Mouse (Mus musculus) neutrophil, adult 5-6 weeks (primary cell): ENCODE results near the gene Btbd9. TPM values are rescaled to one million over a fixed set of nuclear protein-coding genes. Genes with fewer than 3 reads are reported as not detected.

Source experiments
- ATAC-seq: fragments of 151-379, 151-347 bp; 2 replicates; pipeline ENCODE4 v1.8.0; 2017; ENCODE audit warnings: mild to moderate bottlenecking, moderate TSS enrichment; ENCODE audit not compliant: insufficient number of reproducible peaks, poor library complexity, low FRiP score, severe bottlenecking; ENCODE audit errors: extremely low read depth
- total RNA-seq: library from RNA; stranded (forward); fragments of 200-1000 nt; gene quantifications from 2 replicates; pipeline ENCODE4 v1.2.3, GENCODE M21; 2017

Gene Btbd9
- total RNA-seq, 1 experiment from 2014 or later: 37.0 TPM

DNA sequence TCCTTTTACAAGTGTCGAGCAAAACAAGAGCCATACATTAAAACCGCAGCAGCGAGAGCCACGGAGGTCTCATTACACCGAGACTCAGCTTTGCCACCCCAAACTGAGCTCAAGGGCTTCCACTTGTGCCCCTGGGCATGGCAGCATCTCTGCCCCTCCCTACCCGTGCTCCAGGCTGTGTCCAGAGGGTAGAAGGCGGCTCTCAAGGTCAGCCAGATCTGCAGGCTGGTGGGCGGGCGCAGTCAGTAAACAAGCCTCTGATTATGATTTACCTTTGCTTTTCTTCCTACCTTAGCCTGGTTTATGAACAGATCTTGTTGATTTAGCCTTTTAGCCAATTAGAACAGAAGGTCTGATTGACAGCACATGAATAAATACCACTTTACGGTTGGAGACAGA, 331.0 kb downstream of the Btbd9 start:
- no peak for ATAC-seq

DNA sequence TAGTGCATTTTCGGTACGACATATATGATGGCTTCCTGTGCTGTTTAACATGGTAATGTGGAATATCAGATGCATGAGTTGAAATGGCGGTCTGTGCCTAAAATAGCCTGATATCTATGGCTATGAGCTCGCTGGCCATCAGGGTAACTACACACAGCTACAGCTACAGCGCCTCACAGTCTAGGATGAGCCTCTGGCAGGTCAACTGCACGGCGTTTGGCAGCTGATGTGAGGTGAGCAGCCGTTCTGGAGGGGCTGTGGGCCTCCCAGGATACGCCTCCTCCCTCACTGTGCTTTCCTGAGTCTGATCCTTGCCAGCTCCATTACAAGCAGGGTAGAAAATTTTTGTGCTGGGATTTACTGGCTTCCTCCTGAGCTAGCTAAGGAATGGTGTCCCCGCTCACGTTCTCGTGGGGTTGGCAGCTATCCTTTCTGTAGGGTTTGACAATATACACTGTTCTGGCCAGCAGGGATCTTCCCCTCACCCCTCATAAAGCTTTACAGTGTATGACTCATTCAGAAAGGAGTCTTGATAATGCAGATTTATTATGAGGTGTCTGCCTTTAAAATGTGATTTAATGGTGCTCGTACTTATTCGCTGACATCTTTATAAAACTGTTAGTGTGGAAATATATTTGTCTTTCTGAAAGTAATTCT, 331.5 kb downstream of the Btbd9 start:
- ATAC-seq: no peak

DNA sequence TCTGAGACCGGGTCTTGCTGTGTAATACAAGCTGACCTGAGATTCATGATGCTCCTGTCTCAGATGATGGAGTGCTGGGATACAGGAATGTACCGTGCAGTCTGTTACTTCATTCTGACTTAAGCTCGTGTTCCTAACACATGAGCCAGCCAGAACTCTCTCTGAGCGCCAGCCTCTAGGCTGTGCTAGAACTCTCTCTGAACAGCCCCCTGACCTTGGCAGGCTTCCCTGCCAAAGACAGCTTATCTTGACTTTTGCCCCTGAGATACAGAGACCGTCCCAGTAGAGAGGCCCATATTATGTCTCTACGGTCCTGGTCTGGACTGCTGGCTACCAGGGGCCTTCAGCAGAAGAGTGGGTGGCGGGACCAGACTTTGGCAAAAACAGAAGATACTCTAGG, 332.7 kb downstream of the Btbd9 start:
- no peak for ATAC-seq

DNA sequence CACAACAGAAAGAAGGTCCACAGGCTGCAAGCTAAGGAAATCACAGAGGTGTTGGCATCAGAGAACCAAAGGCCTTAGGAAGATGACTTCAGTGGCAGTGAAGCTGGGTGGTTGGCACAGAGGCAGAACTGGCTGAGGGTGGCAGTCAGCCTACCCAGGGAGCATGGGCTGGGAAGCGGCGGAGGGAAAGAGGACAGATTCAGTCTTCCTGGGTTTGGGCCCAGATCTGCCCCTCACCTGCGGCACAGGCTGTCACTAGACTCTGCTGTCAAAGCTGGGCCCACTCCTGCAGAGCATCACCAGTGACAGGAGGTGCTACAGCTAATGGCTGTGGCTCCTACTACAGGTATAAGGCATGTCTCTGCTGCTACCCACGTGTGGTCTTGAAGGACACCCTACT, 333.6 kb downstream of the Btbd9 start:
- 0 out of 2 replicates have a peak, but pooled peaks have one; percentile 4 for ATAC-seq

DNA sequence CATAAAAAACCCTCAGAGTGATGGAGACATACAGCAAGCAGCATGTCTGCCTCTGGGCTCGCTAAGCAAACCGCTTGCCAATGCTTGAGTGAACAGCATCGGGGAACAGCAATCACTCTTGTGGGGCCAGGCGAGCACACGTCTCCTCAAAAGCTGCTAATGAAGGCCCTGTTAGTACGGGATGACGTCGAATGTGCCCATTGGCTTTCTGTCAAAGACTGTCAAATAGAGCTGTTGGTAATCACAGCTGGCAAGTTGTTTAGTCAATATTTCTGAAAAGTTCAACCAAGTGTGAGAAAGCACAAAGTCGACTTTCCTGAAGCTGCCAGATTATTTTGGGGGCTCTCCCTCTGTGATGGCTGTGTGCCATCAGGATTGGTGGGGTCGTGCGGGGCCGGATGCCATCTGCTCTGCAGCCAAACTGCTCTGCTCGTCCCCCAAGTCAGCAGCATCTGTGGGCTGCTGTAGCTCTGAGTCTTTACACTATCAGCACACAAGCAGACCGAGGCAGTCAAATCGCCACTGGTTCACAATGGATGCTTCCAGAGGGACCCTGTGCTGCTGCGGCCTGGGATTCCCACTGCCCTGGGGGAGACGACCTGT, 334.5 kb downstream of the Btbd9 start:
- ATAC-seq: no peak

DNA sequence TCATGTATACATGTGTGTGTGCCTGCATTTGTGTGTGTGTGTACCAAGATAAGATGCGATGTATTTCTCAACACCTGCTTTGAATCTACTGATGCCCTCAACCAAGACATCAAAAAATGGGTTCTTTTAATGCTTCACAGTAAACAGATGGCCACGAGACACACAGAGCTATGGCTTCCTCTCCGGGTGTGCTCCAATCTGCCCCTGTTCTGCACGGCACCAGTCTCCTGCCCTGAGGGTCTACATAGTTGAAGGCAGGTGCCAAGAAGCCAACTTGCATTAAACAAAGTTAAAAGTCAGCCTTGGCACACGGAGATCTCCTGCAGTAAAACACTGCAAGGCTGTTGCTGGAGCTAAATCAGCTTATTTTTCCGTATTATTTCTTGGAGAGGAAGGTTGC, 335.2 kb downstream of the Btbd9 start:
- no peak for ATAC-seq

DNA sequence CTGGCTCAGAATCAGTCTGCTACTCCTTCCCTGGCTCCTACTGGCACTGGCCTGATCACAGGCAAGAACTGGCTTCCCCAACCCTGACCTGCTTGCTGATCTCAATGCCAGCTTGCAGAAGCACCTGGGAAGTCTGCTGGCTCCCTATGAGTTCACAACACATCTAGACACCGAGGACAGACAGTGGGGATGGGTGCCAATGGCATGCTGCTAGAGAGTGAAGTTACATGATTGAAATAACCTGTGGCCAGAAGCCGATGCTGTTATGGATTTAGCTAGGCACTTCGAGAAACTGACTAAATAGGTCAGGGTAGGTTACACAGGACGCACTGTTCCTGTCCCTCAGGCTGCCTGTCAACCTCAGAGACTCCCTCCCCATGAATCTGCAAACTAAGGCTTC, 335.6 kb downstream of the Btbd9 start:
- no peak for ATAC-seq

DNA sequence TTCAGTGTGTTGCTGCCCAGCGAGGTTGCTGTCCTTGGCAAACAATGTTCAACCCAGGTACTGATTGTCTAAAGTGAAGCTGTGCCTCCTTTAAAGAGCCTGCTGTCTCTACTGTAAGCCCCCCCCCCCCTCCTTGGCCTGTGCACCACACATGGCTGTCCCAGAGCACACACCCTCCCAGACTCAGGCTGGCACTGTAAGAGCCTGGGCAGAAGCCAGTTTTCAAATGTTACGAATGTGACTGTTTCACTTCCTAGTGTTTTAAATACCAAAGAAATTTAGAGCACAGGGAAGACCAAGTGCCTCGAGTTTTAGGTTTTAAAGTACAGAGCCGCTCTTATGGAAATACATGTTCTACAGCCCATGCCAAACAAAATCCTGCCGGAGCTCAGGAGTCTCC, 336.8 kb downstream of the Btbd9 start:
- no peak for ATAC-seq

DNA sequence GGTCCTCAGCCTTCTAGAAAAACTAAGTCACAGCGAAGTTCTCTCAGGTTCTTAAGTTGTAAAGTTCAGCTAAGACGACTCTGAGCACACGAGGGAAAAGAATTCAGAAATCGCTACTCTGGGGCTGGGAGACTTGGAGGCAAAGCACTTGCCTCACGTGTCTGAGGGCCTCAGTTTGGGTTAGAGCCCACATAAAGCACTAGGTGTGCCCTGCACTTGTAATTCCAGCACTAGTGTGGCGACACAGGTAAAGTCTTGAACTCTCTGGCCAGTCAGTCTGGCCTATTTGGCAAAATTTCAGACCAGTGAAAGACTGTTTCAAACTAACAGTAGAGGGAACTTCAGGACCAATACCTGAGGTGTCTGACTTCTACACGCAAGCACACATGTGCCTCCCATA, 338.7 kb downstream of the Btbd9 start:
- ATAC-seq: no peak

DNA sequence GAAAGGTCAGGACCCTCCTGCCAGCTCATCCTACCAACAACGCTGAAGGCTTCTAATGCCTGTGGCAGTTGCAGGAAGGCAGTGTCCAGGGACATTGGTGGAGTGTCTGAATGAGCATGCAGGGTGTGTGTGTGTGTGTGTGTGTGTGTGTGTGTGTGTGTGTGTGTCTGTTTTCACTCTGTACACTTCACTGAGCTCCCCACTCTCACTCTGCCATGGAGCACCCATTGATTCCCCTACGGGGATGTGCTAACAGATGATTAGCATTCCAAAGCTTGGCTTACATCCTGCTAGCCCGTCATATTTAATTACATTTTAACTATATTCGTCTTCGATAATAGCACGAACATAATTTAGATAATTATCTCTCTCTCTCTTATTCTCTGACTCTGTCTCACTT, 339.7 kb downstream of the Btbd9 start:
- ATAC-seq: no peak

DNA sequence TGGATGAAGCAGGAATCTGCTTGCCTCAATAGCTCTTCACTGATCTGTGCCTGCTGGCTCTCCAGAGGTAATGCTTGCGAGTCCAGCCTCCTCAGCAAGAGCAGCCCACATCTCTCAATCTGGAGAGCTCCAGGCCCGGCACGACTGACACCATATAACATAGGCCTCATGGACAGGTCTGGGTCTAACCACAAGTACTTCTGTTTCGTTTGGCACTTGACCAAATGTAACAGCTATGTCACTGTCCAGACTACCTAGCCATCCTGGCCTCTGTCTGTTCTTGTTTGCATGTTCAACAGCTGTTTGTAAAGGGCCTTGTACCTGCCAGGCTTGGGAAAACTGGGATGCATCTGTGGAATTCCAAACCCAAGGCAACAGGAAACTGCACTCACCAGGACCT, 340.9 kb downstream of the Btbd9 start:
- ATAC-seq: no peak

DNA sequence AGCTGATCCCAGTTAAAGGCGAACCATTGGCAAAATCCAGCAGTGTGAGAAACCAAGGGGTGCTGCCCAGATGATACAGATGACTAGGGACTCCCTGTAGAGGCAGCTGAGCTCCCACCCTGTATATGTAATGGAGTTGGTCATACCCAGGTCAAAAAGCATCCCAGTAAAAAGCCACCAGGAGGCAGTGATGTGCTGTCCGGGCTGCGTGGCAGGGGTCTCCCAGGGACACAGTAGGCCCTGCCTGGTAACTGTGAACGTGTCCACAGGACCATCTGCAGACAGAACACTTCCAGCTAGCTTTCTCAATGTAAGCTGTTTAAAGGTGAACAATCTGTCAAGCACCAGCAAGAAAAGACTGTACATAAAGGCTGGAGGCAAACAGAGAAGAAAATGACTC, 343.6 kb downstream of the Btbd9 start:
- no peak for ATAC-seq

DNA sequence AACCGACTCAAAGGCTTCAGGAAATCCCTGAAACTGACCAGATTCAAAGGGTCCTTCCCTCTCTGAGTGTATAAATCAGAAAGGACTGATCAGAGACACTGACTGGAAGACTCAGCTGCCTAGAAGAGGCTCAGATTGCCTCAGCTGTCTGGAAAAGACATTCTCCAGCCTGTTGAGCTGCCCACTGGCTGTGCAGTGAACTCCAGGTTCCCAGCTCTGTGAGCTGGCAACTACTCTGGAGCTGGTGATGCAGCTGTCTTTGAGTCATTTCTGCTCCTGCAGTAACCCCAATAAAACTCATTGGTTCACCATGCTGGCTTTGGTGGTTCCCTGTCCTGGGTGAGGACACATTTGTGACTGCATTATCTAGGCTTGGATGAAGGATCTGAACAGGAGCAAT, 344.8 kb downstream of the Btbd9 start:
- ATAC-seq: no peak

DNA sequence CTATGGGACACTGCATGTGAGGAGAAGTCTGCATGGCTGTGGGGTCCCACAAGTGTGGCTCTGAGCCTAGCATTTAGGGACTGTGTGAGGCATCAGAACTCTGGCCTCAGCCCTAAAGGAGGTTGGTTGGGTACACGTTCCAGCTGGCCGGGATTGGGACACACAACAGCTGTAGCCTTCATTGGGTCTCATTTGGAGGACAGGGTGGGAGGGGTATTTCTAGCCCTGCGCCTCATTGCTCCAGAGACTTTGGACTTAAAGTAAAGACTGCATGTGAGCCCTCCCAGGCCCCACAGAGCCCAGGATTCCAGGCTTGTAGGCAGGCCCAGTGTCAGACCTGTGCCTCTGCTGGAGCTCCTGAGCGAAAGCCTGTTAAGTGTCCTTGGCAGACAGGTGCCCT, 345.9 kb downstream of the Btbd9 start:
- no peak for ATAC-seq

DNA sequence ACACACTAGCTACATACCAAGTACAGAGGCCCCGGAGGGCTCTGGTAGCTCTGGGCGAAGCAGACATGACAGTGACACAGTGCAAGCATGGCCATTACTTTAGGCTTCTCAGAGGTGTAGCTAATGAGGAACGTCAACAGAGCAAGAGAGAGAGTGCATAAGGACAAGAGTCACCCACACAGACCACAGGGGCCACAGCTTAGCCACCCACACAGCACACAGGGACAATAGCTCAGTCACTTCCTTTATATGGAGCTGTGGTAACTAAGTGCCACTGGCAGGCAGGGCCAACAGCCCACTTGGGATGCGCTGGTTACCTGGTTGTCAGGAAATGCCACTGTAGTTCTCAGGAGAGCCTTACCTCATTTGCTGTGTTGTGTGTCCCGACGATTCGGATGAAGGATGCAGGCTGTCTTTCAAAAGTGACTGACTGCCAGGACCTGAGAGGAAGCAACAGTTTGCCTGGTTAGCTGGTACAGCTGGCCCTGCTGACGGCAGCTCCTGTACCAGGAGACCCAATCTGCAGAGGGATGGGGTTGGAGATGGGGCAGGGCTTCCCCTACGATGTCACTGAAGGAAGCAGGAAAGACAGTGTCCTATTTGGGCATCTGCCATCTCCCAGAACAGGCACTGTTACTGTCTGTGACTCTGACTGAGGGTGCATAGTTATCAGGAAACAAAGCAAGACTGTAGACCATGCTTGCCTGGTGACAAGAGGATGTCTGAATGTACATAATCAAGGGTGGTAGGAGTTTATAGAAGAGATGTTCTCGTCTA, 347.7 kb downstream of the Btbd9 start:
- no peak for ATAC-seq

DNA sequence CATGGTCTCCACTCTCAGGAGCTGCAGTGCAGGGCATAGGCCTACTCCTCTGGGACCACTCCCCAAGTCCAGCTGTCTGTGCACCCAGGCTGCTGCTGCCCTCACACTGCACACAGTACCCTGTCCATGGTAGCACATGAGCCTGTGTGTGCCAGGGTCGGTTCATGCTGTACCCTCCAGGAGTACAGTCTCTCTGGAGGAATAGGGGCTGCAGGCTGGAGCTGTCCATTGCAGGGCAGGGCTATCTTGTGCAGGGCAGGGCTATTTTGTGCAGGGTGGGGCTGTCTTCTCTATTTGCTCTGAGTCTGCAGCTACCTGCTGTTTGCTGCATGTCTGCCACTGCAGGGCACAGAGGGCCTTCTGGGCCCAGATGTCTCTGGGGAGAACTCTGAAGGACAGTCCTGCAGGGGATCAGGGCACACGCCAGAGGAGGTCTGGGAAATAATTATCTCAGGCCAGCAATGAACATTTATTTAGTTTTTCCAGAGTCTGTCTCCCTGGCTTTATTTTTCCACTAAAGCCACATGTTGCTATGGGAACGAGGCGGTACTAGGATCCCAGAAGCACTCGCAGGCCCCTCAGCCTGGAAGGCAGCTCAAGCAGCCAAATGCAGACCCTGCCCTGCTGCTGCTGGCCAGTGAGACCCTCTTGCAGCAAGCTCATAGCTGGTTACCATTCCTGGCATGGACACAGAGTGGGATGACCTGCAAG, 351.1 kb downstream of the Btbd9 start:
- ATAC-seq: no peak

DNA sequence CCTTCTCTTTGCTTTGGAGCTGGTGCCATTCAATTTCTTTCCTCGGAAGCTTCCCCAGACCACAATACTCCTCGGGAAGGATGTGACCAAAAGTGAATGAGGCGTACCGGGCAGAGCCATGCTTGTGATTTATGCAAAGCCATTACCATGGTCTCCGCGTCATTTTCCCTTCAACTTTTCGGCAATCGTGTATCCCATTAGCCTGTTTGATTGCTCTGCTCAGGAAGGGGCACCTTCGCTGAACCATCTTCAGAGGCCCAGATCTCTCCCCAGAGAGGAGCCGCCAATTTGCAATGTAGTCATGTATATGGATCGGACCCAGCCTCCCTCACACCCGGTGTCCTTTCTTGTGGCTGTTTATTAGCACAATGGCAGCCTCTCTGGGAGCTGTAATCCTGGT, 353.5 kb downstream of the Btbd9 start:
- no peak for ATAC-seq

DNA sequence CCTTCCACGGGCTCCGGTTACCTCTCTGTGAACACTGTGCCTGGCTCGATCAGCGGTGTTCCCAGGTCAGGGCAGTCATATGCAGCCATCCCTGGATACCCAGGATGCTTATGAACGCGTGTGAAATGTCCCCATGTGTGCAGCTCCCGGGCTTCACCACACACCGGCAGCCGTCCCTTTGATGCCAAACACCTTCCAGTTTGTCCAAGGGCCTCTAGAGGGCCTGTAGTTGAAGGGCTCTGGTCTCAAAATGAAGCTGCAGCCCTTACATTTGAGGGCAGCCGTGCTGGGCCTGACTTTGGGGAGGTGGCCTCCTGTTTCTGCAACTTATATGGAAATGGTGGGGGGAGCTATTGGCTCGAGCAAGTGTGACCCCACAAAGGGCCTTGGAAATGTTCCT, 353.9 kb downstream of the Btbd9 start:
- no peak for ATAC-seq

DNA sequence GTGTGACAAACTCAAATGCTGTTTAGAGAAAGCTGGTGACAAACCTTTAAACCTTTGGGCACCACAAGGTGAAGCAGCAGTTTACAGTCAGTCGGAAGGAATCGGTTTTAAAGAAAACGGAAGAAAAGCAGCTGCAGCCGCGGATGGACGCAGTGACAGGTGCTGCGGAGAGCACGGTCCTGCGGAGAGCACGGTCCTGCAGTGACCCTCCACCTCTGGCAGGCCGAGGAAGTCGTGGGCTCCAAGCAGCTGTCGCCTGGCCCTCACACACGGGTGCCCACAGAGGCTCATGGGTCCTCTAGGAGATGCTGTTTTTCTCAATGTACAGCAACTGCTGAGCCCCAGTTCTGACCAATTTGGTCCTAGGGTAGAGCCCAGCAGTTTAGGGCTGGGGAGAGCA, 354.6 kb downstream of the Btbd9 start:
- no peak for ATAC-seq

DNA sequence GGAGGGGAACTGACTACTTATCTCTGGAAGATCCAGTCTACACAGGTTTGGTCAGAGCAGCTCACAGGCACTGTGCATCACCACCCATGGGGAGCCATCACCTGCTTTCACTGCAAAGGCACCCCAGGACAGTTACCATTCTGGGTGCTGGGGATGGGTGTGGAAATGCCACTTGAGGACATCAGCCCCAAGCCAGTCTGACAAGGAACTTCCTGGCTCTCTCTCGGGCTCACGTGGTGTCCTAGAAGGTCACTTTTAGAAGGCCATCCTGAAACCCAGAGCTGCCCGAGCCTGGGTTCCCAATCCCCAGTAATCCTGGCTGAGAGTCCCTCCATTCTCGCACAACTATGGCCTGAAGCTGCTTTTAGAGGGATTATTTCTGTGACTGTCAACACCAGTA, 360.5 kb downstream of the Btbd9 start:
- no peak for ATAC-seq
